Mouse (Mus musculus) limb, embryonic 12.5 days (tissue): ENCODE measurements at regions not wholly inside any gene's neighbourhood (a gene's known extent, or its start where the extent isn't known, plus 50 kb on each side); places are given as distances from the start of the nearest gene placed in this dataset.

Experiments
- ATAC-seq: fragments of 200-750 bp; cut with Nextera tagmentation; 2 replicates; pipeline ENCODE4 v1.8.0; 2017; ENCODE audit warnings: low read depth, moderate TSS enrichment; ENCODE audit not compliant: insufficient number of reproducible peaks, insufficient read depth, low FRiP score, low TSS enrichment
- H3K27ac ChIP-seq: fragments of 300-500 bp; sonication (generic); 2 replicates; pipeline ENCODE4 v1.5.1; 2016; ENCODE audit warnings: mild to moderate bottlenecking, moderate library complexity
- H3K27me3 ChIP-seq: fragments of 300-500 bp; sonication (generic); 2 replicates; pipeline ENCODE4 v1.6.1; 2016; ENCODE audit warnings: mild to moderate bottlenecking, moderate library complexity
- H3K36me3 ChIP-seq: fragments of 300-500 bp; sonication (generic); 2 replicates; pipeline ENCODE4 v1.6.1; 2016; ENCODE audit warnings: mild to moderate bottlenecking, moderate library complexity
- H3K4me1 ChIP-seq: fragments of 300-500 bp; sonication (generic); replicated peaks from 2 replicates; pipeline ENCODE4 v1.6.1; 2016
- H3K4me2 ChIP-seq: fragments of 300-500 bp; sonication (generic); 2 replicates; pipeline ENCODE4 v1.6.1; 2016; ENCODE audit warnings: mild to moderate bottlenecking, moderate library complexity
- H3K4me3 ChIP-seq: fragments of 300-500 bp; sonication (generic); replicated peaks from 2 replicates; pipeline ENCODE4 v1.5.1; 2016; ENCODE audit warnings: mild to moderate bottlenecking
- H3K9ac ChIP-seq: fragments of 300-500 bp; sonication (generic); replicated peaks from 2 replicates; pipeline ENCODE4 v1.6.1; 2016; ENCODE audit warnings: mild to moderate bottlenecking, moderate library complexity
- H3K9me3 ChIP-seq: fragments of 300-500 bp; sonication (generic); 2 replicates; pipeline ENCODE4 v1.6.1; 2016; ENCODE audit warnings: mild to moderate bottlenecking, moderate library complexity
- WGBS: fragments of 180-500 bp; shearing (Covaris S2); methylation state at CpG from one replicate; pipeline ENCODE4 v1.1.7; 2016; 5-methylcytosine and 5-hydroxymethylcytosine counted together

- H3K27me3 ChIP-seq: peaks cover 11% of the 10 kb centered on the region
- no peaks in the 10 kb centered on the region for H3K9me3 ChIP-seq
- H3K9ac ChIP-seq: no peak overlapping the region
- no peak overlapping the region for H3K4me3 ChIP-seq
- H3K27ac ChIP-seq: no peak overlapping the region
- peaks cover under 1% of the 10 kb centered on the region for H3K4me1 ChIP-seq
- 83% methylated on average over 6 of the region's 6 CpGs for WGBS
- no peak overlapping the region for H3K4me2 ChIP-seq
- no peak for ATAC-seq
- H3K36me3 ChIP-seq: no peaks in the 10 kb centered on the region
Observed at GRCm38 (mm10) chr6:99857411-99857810, 131.2 kb upstream of the Prok2 start.

GRCm38 (mm10) chr6:99853716-99854115 lies 127.5 kb upstream of the Prok2 start:
- H3K36me3 ChIP-seq: no peaks in the 10 kb centered on the region
- H3K9me3 ChIP-seq: no peaks in the 10 kb centered on the region
- H3K4me1 ChIP-seq: no peaks in the 10 kb centered on the region
- ATAC-seq: 0 out of 2 replicates have a peak, but pooled peaks have one; percentile 15
- H3K9ac ChIP-seq: no peak overlapping the region
- no peak overlapping the region for H3K4me2 ChIP-seq
- 0 out of 2 replicates have a peak, but pooled peaks cover 3% of the 10 kb centered on the region for H3K27me3 ChIP-seq
- no peak overlapping the region for H3K4me3 ChIP-seq
- no peak overlapping the region for H3K27ac ChIP-seq
- 53% methylated on average over 3 of the region's 3 CpGs for WGBS

- Histone ChIP-seq H3K9ac (no peak overlapping the region), H3K4me1 (peaks cover 3% of the 10 kb centered on the region; the same call in 1 of the 2 replicates), H3K27me3 (peaks cover 3% of the 10 kb centered on the region; the same call in 1 of the 2 replicates), H3K4me3 (no peak overlapping the region), H3K36me3 (no peaks in the 10 kb centered on the region), H3K27ac (no peak overlapping the region), H3K4me2 (no peak overlapping the region), H3K9me3 (no peaks in the 10 kb centered on the region)
- 72% methylated on average over 1 of the region's 1 CpGs for WGBS
- ATAC-seq: no peak
Observed at GRCm38 (mm10) chr6:99850706-99851105, 124.5 kb upstream of the Prok2 start.

GRCm38 (mm10) chr6:99845508-99845846 lies 119.3 kb upstream of the Prok2 start:
- 10% methylated on average over 4 of the region's 4 CpGs for WGBS
- ATAC-seq: no peak
- Histone ChIP-seq H3K36me3 (no peaks in the 10 kb centered on the region), H3K4me2 (peak overlapping the region; percentile 17; the same call in 1 of the 2 replicates), H3K4me3 (no peak overlapping the region), H3K27me3 (peaks cover 6% of the 10 kb centered on the region), H3K27ac (no peak overlapping the region), H3K4me1 (peaks cover 19% of the 10 kb centered on the region), H3K9ac (no peak overlapping the region), H3K9me3 (no peaks in the 10 kb centered on the region)

- Histone ChIP-seq H3K9ac (no peak overlapping the region), H3K4me2 (peak overlapping the region; percentile 17; the same call in 1 of the 2 replicates), H3K4me3 (no peak overlapping the region), H3K27me3 (peaks cover 6% of the 10 kb centered on the region), H3K9me3 (no peaks in the 10 kb centered on the region), H3K36me3 (no peaks in the 10 kb centered on the region), H3K4me1 (peaks cover 19% of the 10 kb centered on the region), H3K27ac (no peak overlapping the region)
- WGBS: 24% methylated on average over 4 of the region's 4 CpGs
- no peak for ATAC-seq
Observed at GRCm38 (mm10) chr6:99844775-99845507, 118.7 kb upstream of the Prok2 start.

- H3K36me3 ChIP-seq: no peaks in the 10 kb centered on the region
- no peak overlapping the region for H3K4me3 ChIP-seq
- no peak overlapping the region for H3K4me2 ChIP-seq
- H3K9ac ChIP-seq: no peak overlapping the region
- peaks cover 3% of the 10 kb centered on the region for H3K27me3 ChIP-seq
- no peak overlapping the region for H3K27ac ChIP-seq
- no peaks in the 10 kb centered on the region for H3K9me3 ChIP-seq
- no peak for ATAC-seq
- H3K4me1 ChIP-seq: peaks cover 19% of the 10 kb centered on the region
- whole genome bisulfite sequencing: 72% methylated on average over 3 of the region's 3 CpGs
Observed at GRCm38 (mm10) chr6:99843507-99843906, 117.3 kb upstream of the Prok2 start.

GRCm38 (mm10) chr6:99842723-99843122 lies 116.5 kb upstream of the Prok2 start:
- Histone ChIP-seq H3K4me3 (no peak overlapping the region), H3K36me3 (no peaks in the 10 kb centered on the region), H3K27ac (no peak overlapping the region), H3K4me1 (peaks cover 19% of the 10 kb centered on the region), H3K27me3 (peaks cover 3% of the 10 kb centered on the region), H3K4me2 (no peak overlapping the region), H3K9ac (no peak overlapping the region), H3K9me3 (no peaks in the 10 kb centered on the region)
- no peak for ATAC-seq

- ATAC-seq: no peak
- no peak overlapping the region for H3K4me2 ChIP-seq
Observed at GRCm38 (mm10) chr6:99840823-99841222, 114.6 kb upstream of the Prok2 start.

GRCm38 (mm10) chr6:99833323-99833722 lies 107.1 kb upstream of the Prok2 start:
- 74% methylated on average over 3 of the region's 3 CpGs for WGBS
- H3K27ac ChIP-seq: no peak overlapping the region
- H3K4me1 ChIP-seq: peaks cover 7% of the 10 kb centered on the region
- H3K27me3 ChIP-seq: no peaks in the 10 kb centered on the region; the same call in 1 of the 2 replicates
- no peak overlapping the region for H3K4me2 ChIP-seq
- H3K4me3 ChIP-seq: no peak overlapping the region
- H3K9ac ChIP-seq: no peak overlapping the region
- ATAC-seq: peak; percentile 68
- no peaks in the 10 kb centered on the region for H3K9me3 ChIP-seq
- no peaks in the 10 kb centered on the region for H3K36me3 ChIP-seq

More at GRCm38 (mm10) chr6:99840823-99841222, 114.6 kb upstream of the Prok2 start:
- Histone ChIP-seq H3K27ac (no peak overlapping the region), H3K4me3 (no peak overlapping the region), H3K27me3 (peaks cover 3% of the 10 kb centered on the region), H3K4me1 (peaks cover 17% of the 10 kb centered on the region), H3K9me3 (no peaks in the 10 kb centered on the region), H3K36me3 (no peaks in the 10 kb centered on the region), H3K9ac (no peak overlapping the region)
- WGBS: 82% methylated on average over 6 of the region's 6 CpGs

- no peaks in the 10 kb centered on the region for H3K9me3 ChIP-seq
- H3K4me2 ChIP-seq: no peak overlapping the region
- H3K4me3 ChIP-seq: no peak overlapping the region
- no peak for ATAC-seq
- H3K27ac ChIP-seq: no peak overlapping the region
- H3K9ac ChIP-seq: no peak overlapping the region
- H3K27me3 ChIP-seq: no peaks in the 10 kb centered on the region; the same call in 1 of the 2 replicates
- no peaks in the 10 kb centered on the region for H3K36me3 ChIP-seq
- no peaks in the 10 kb centered on the region for H3K4me1 ChIP-seq
- 92% methylated on average over 5 of the region's 5 CpGs for WGBS
Observed at GRCm38 (mm10) chr6:99827625-99828024, 101.4 kb upstream of the Prok2 start.

- no peaks in the 10 kb centered on the region for H3K36me3 ChIP-seq
- no peaks in the 10 kb centered on the region for H3K9me3 ChIP-seq
- no peak overlapping the region for H3K27ac ChIP-seq
- no peak overlapping the region for H3K9ac ChIP-seq
- H3K4me3 ChIP-seq: no peak overlapping the region
- WGBS: 61% methylated on average over 6 of the region's 6 CpGs
- ATAC-seq: no peak
- no peaks in the 10 kb centered on the region for H3K27me3 ChIP-seq
- H3K4me1 ChIP-seq: no peaks in the 10 kb centered on the region
- no peak overlapping the region for H3K4me2 ChIP-seq
Observed at GRCm38 (mm10) chr6:99824808-99825207, 98.6 kb upstream of the Prok2 start.

- H3K4me2 ChIP-seq: no peak overlapping the region
- WGBS: 88% methylated on average over 2 of the region's 2 CpGs
- ATAC-seq: no peak
Observed at GRCm38 (mm10) chr6:99822471-99822870, 96.3 kb upstream of the Prok2 start.

More at GRCm38 (mm10) chr6:99822471-99822870, 96.3 kb upstream of the Prok2 start:
- H3K27me3 ChIP-seq: no peaks in the 10 kb centered on the region
- H3K4me3 ChIP-seq: no peak overlapping the region
- no peak overlapping the region for H3K27ac ChIP-seq
- H3K4me1 ChIP-seq: peaks cover 10% of the 10 kb centered on the region
- H3K36me3 ChIP-seq: no peaks in the 10 kb centered on the region
- H3K9ac ChIP-seq: no peak overlapping the region
- no peaks in the 10 kb centered on the region for H3K9me3 ChIP-seq
